Mouse (Mus musculus) midbrain, embryonic 13.5 days (tissue): ENCODE results near the gene Cmip. TPM values are rescaled to one million over a fixed set of nuclear protein-coding genes. Genes with fewer than 3 reads are reported as not detected.
A peak's percentile ranks its signal among the peaks of the same experiment; 100 is the strongest.

Experiments used
- ATAC-seq: fragments of 200-750 bp; cut with Nextera tagmentation; 2 replicates; pipeline ENCODE4 v1.8.0; 2017; ENCODE audit warnings: mild to moderate bottlenecking, moderate TSS enrichment, moderate library complexity
- H3K27ac ChIP-seq: fragments of 300-500 bp; sonication (generic); 2 replicates; pipeline ENCODE4 v1.5.1; 2015; ENCODE audit warnings: inconsistent platforms, mild to moderate bottlenecking, moderate library complexity
- H3K27me3 ChIP-seq: fragments of 300-500 bp; sonication (generic); 2 replicates; pipeline ENCODE4 v1.6.1; 2015; ENCODE audit warnings: mild to moderate bottlenecking, inconsistent platforms
- H3K36me3 ChIP-seq: fragments of 300-500 bp; sonication (generic); 2 replicates; pipeline ENCODE4 v1.6.1; 2015; ENCODE audit warnings: mild to moderate bottlenecking, inconsistent platforms
- H3K4me1 ChIP-seq: fragments of 300-500 bp; sonication (generic); replicated peaks from 2 replicates; pipeline ENCODE4 v1.6.1; 2015; ENCODE audit warnings: inconsistent platforms
- H3K4me2 ChIP-seq: fragments of 300-500 bp; sonication (generic); replicated peaks from 2 replicates; pipeline ENCODE4 v1.6.1; 2015; ENCODE audit warnings: moderate library complexity, mild to moderate bottlenecking, inconsistent platforms
- H3K4me3 ChIP-seq: fragments of 300-500 bp; sonication (generic); replicated peaks from 2 replicates; pipeline ENCODE4 v1.5.1; 2015; ENCODE audit warnings: mild to moderate bottlenecking, inconsistent platforms
- H3K9ac ChIP-seq: fragments of 300-500 bp; sonication (generic); replicated peaks from 2 replicates; pipeline ENCODE4 v1.6.1; 2015; ENCODE audit warnings: mild to moderate bottlenecking, inconsistent platforms
- H3K9me3 ChIP-seq: fragments of 300-500 bp; sonication (generic); 2 replicates; pipeline ENCODE4 v1.6.1; 2016; ENCODE audit warnings: mild to moderate bottlenecking, inconsistent platforms
- WGBS: fragments of 180-500 bp; shearing (Covaris S2); methylation state at CpG from one replicate; pipeline ENCODE4 v1.1.7; 2015; 5-methylcytosine and 5-hydroxymethylcytosine counted together
- polyA plus RNA-seq: library from polyadenylated mRNA; unstranded; fragments of >200 nt; fragmentation: Nextera tagmentation; extraction: Ambion mirVana; gene quantifications from 2 replicates; pipeline ENCODE4 v1.2.1, GENCODE M21; 2015

Gene Cmip
- polyA plus RNA-seq, 1 experiment from 2014 or later, result 65.3 TPM

DNA sequence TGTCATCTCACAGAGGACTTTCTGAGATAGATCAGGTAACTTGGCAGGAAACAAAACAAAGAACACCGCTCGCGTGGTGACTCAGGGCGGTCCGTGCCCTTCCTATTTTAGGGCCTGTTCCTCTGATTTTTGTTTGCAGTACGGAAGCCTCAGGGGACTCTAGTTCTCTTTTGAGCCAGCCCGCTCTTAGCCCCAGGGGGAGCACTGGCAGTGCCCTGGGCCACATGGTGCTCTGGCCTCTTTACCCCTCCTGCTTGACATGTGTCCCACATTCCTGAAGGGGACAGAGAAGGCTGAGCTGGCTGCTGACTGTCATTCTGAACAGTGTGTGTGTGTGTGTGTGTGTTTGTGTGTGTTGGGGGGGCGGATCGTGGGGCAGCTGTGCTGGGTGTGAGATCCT is 46.8 kb downstream of the Cmip start:
- no peak overlapping the region for H3K9ac ChIP-seq
- 0 out of 2 replicates have a peak overlapping the region, but pooled peaks have one; percentile 1 for H3K27ac ChIP-seq
- peaks cover 74% of the 10 kb centered on the region for H3K4me1 ChIP-seq

DNA sequence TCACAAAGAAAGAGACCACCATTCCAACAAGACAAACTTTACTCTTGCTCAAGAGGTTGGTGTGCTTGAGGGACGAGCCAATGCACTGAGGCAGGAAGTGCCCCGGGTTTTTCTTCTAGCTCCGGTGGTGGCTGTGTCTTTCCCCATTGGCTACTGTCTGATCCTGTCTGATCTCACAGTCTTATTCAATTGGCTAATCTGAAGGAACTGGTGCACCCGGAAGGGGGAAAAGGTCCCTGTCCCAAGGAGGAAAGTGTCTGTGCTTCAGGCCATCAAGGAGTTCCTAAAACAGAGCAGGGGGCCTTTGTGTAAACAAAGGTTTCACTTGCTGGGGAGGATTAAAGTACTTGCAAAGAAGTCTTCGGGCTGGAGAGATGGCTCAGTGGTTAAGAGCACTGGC is 48.5 kb downstream of the Cmip start:
- 50% methylated on average over 5 of the region's 5 CpGs for WGBS
- H3K27me3 ChIP-seq, result no peaks in the 10 kb centered on the region
- H3K36me3 ChIP-seq, result no peaks in the 10 kb centered on the region
- no peaks in the 10 kb centered on the region for H3K9me3 ChIP-seq
- peaks cover 56% of the 10 kb centered on the region for H3K4me1 ChIP-seq
- H3K27ac ChIP-seq, result no peak overlapping the region
- ATAC-seq, result no peak
- no peak overlapping the region for H3K9ac ChIP-seq
- H3K4me3 ChIP-seq, result no peak overlapping the region
- no peak overlapping the region for H3K4me2 ChIP-seq

More for the DNA sequence above, 46.8 kb downstream of the Cmip start:
- ATAC-seq, result no peak
- Histone ChIP-seq H3K4me2 (no peak overlapping the region), H3K36me3 (no peaks in the 10 kb centered on the region), H3K4me3 (no peak overlapping the region), H3K9me3 (no peaks in the 10 kb centered on the region), H3K27me3 (no peaks in the 10 kb centered on the region)
- WGBS, result 64% methylated on average over 9 of the region's 9 CpGs

- H3K4me3 ChIP-seq, result no peak overlapping the region
- peaks cover 44% of the 10 kb centered on the region for H3K4me1 ChIP-seq
- no peak overlapping the region for H3K4me2 ChIP-seq
- H3K27ac ChIP-seq, result no peak overlapping the region
- H3K9ac ChIP-seq, result no peak overlapping the region
- no peaks in the 10 kb centered on the region for H3K9me3 ChIP-seq
- H3K27me3 ChIP-seq, result no peaks in the 10 kb centered on the region
- H3K36me3 ChIP-seq, result 0 out of 2 replicates have a peak, but pooled peaks cover 4% of the 10 kb centered on the region
- no peak for ATAC-seq
- 86% methylated on average over 7 of the region's 7 CpGs for WGBS
Measured at GRCm38 (mm10) chr8:117306756-117307155, 49.9 kb downstream of the Cmip start.

DNA sequence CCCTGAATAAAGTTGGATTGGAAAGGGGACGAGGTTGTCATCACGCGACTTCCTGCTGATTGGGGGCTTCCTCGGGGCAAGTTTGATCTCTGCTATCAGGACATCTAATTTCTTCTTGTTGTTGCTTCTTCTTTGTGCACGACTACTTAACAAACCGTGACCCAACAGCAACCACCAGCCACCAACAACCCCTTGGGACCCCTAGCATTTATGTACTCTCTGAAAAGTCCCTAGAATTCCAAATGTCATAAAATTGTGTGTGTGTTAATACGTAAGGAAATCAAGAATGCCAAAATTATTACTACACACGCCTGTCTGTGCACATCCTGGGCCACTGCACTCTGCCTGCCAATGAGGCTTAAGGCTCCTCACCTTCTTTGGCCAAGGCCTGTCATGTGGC is 50.4 kb downstream of the Cmip start:
- Histone ChIP-seq H3K4me3 (no peak overlapping the region), H3K27ac (no peak overlapping the region), H3K9ac (no peak overlapping the region), H3K36me3 (0 out of 2 replicates have a peak, but pooled peaks cover 4% of the 10 kb centered on the region), H3K9me3 (no peaks in the 10 kb centered on the region), H3K27me3 (no peaks in the 10 kb centered on the region), H3K4me1 (peaks cover 41% of the 10 kb centered on the region), H3K4me2 (no peak overlapping the region)
- ATAC-seq, result no peak
- 77% methylated on average over 8 of the region's 8 CpGs for WGBS

DNA sequence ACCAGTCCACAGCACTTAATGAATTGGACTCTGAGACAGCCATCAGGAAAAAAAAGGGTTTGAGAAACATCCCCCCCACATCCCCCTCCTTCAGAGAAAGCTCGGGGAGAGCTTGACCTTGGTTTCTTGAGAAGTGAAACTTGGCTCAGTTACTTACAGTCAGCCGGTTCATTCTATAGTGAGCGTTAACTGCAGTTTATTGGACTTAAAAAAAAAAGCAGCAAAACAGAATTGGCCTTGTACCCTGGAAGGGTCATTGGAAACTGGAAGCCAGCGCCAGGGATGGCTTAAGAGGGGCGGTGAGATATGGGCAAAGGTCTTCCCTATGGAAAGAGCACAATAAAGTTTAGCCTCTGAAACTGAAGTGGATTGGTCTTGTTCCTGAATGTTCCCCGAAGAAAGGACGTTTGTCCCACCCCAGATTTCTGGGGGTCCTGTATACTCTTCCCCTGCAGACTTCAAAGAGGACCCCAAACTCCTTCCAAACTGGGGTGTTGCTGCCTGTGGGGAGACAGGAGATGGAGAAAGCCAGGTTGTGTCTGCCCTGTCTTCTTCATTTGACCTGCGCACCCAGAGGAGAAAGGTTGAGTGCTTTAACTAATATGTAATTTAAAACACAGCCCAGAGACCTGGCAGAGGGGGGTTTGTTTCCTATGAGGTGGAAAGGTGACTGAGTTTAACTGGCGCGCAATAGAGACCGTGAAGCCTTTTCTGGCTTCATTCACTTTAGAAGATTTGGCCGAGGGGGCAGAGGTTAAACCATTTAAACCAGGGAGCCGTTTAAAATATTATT is 51.6 kb downstream of the Cmip start:
- Histone ChIP-seq H3K36me3 (0 out of 2 replicates have a peak, but pooled peaks cover 4% of the 10 kb centered on the region), H3K27ac (no peak overlapping the region), H3K4me1 (peaks cover 33% of the 10 kb centered on the region), H3K9ac (no peak overlapping the region), H3K27me3 (no peaks in the 10 kb centered on the region), H3K9me3 (no peaks in the 10 kb centered on the region), H3K4me2 (no peak overlapping the region), H3K4me3 (no peak overlapping the region)
- ATAC-seq, result no peak
- 87% methylated on average over 13 of the region's 13 CpGs for WGBS

DNA sequence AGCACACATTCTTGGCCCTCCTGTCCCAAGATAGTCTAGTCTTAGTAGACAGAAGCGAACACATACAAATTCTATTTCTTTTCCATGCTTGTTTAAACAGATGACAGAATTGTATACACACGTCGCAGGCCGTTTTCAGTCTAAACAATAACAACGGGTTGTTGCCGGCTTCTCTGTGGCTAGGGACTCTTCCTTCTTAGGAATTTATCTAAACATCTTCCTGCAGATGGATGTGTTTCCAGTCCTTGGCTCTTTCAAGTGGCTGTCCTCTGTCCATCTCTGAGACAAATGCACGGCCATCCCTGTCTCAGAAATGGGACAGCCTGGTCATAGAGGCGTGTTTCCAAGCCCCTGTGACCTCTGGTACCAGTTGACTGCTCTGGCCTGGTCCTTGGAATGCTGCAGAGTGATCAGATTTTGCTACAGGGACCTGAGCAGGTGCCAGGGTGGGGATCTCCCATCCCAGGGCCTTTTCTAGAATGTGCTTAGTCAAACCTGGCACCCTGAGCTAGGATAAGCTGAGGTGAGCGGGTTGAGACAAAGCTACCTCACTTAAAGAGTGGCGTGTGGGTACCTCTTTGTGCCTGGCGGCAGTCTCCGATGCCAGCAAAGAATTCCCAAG is 52.9 kb downstream of the Cmip start:
- Histone ChIP-seq H3K36me3 (0 out of 2 replicates have a peak, but pooled peaks cover 4% of the 10 kb centered on the region), H3K27ac (no peak overlapping the region), H3K9me3 (no peaks in the 10 kb centered on the region), H3K4me2 (no peak overlapping the region), H3K4me3 (no peak overlapping the region), H3K27me3 (no peaks in the 10 kb centered on the region), H3K4me1 (peaks cover 33% of the 10 kb centered on the region), H3K9ac (no peak overlapping the region)
- ATAC-seq, result no peak
- WGBS, result 95% methylated on average over 12 of the region's 12 CpGs

DNA sequence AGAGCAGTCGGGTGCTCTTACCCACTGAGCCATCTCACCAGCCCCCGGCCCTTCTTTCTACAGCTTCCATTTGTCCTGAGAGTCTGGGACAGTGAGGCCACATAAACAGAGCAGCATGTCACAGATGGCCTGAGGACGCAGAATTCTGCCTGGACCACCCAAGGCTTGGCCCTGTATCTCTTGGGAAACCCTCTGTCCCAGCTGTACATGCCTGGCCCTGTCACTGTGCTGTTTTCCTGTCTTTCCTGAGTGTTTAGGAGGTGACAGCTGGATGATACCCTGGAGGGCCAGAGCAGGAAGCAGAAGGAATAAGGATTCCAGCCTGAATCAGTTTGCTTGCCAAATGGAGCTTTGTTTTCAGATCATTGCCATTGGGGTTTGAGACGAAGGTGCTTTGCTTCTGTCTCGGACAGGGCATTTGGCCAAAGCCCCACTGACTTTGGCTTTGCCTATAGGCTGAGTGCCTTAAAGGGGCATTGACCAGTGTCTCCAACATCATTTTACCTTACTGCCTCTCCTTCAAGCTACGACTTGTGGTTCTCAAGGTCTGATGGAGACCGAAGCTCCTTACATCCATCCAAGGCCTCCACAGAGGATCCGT is 54.2 kb downstream of the Cmip start:
- H3K9ac ChIP-seq, result no peak overlapping the region
- no peaks in the 10 kb centered on the region for H3K27me3 ChIP-seq
- 0 out of 2 replicates have a peak, but pooled peaks cover 4% of the 10 kb centered on the region for H3K36me3 ChIP-seq
- no peak overlapping the region for H3K4me2 ChIP-seq
- WGBS, result 87% methylated on average over 8 of the region's 8 CpGs
- peaks cover 45% of the 10 kb centered on the region for H3K4me1 ChIP-seq
- H3K27ac ChIP-seq, result no peak overlapping the region
- no peak overlapping the region for H3K4me3 ChIP-seq
- ATAC-seq, result no peak
- no peaks in the 10 kb centered on the region for H3K9me3 ChIP-seq

DNA sequence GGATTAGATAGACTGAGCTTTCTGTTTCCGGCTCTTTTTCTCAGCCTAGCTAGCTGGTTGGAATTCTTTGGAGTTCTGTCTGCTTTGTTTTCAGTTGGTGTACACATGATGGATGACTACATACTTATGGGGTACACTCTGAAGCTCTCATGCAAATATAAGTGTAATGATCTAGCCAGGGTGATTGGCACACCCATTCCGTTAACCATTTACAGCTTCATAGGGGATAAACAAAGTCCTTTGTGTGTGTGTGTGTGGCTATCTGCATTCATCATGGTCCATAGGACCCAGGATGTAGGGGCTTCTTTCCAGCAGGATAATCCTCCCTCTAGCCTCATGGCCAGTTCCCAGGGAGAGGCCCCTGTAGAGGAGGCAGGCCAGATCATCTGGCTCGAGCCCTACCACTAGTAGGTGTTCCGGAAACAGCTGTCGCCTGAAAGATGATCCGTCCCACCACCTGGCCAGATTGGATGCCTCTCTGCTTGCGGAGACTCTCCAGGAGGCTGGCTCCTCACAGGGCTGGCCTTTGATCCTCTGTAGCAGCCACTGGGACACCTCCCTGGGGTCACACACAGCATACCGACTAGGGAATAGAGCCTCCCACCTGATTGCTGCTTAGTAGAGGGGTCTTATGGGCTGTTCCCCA is 57.6 kb downstream of the Cmip start:
- H3K9ac ChIP-seq, result 0 out of 2 replicates have a peak overlapping the region, but pooled peaks have one; percentile 0
- peak overlapping the region; percentile 27; the same call in 1 of the 2 replicates for H3K27ac ChIP-seq
- 0 out of 2 replicates have a peak, but pooled peaks cover 4% of the 10 kb centered on the region for H3K36me3 ChIP-seq
- no peaks in the 10 kb centered on the region for H3K9me3 ChIP-seq
- no peak overlapping the region for H3K4me3 ChIP-seq
- ATAC-seq, result 0 out of 2 replicates have a peak, but pooled peaks have one; percentile 22
- peaks cover 45% of the 10 kb centered on the region for H3K4me1 ChIP-seq
- no peaks in the 10 kb centered on the region for H3K27me3 ChIP-seq
- 0 out of 2 replicates have a peak overlapping the region, but pooled peaks have one; percentile 0 for H3K4me2 ChIP-seq
- 20% methylated on average over 8 of the region's 8 CpGs for WGBS

DNA sequence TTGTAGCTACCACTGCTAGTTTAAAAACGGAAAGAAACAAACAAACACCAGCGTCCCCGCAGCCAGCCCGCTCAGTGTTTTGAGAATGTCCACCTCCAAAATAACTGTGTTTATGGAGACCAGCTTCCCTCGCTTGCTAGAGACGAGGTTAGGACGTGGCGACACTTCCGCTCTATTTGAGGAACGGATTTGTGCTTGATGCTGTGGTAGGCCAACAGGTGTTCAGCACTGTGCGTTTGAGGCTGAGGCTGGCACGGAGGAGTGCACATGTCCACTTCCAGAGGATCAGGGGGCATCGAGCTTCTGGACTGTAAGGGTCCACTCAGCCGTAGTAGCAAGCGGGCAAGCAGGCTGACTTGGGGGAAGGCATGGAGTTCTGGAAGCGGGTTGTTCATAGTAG is 58.9 kb downstream of the Cmip start:
- H3K27ac ChIP-seq, result no peak overlapping the region
- H3K9ac ChIP-seq, result no peak overlapping the region
- H3K4me2 ChIP-seq, result no peak overlapping the region
- 0 out of 2 replicates have a peak, but pooled peaks cover 4% of the 10 kb centered on the region for H3K36me3 ChIP-seq
- ATAC-seq, result no peak
- peaks cover 58% of the 10 kb centered on the region for H3K4me1 ChIP-seq
- H3K4me3 ChIP-seq, result no peak overlapping the region
- 93% methylated on average over 16 of the region's 16 CpGs for WGBS
- H3K27me3 ChIP-seq, result no peaks in the 10 kb centered on the region
- no peaks in the 10 kb centered on the region for H3K9me3 ChIP-seq

- ATAC-seq, result no peak
- no peak overlapping the region for H3K4me3 ChIP-seq
Measured at GRCm38 (mm10) chr8:117317478-117317877, 60.6 kb downstream of the Cmip start.

GRCm38 (mm10) chr8:117318911-117319826 is 62.3 kb downstream of the Cmip start:
- ATAC-seq, result no peak
- 88% methylated on average over 26 of the region's 26 CpGs for WGBS
- Histone ChIP-seq H3K27ac (peak overlapping the region; percentile 36; the same call in 1 of the 2 replicates), H3K27me3 (no peaks in the 10 kb centered on the region), H3K9ac (no peak overlapping the region), H3K4me3 (no peak overlapping the region), H3K4me2 (no peak overlapping the region), H3K36me3 (no peaks in the 10 kb centered on the region), H3K9me3 (no peaks in the 10 kb centered on the region), H3K4me1 (peaks cover 83% of the 10 kb centered on the region)

More at GRCm38 (mm10) chr8:117317478-117317877, 60.6 kb downstream of the Cmip start:
- WGBS, result 95% methylated on average over 8 of the region's 8 CpGs
- H3K4me2 ChIP-seq, result no peak overlapping the region
- no peaks in the 10 kb centered on the region for H3K27me3 ChIP-seq
- H3K36me3 ChIP-seq, result no peaks in the 10 kb centered on the region
- H3K9ac ChIP-seq, result no peak overlapping the region
- peaks cover 71% of the 10 kb centered on the region for H3K4me1 ChIP-seq
- H3K9me3 ChIP-seq, result no peaks in the 10 kb centered on the region
- no peak overlapping the region for H3K27ac ChIP-seq
